Mouse (Mus musculus) left cerebral cortex, adult 2 months (tissue): Measurements from ENCODE around the gene Tbc1d24. TPM values are rescaled to one million over a fixed set of nuclear protein-coding genes. Genes with fewer than 3 reads are reported as not detected.

ENCODE experiments used
- DNase-seq, 2 experiments: peaks; one replicate each; pipeline ENCODE4 v3.0.0; 2021 to 2022; ENCODE audit warnings: low spot score in 2 of 2, mixed read lengths in 1 of 2; ENCODE audit errors: extremely low spot score in 1 of 2
- H3K27ac ChIP-seq: fragments of 200-600 bp; 2 replicates; pipeline ENCODE4 v1.8.1; 2022
- H3K4me3 ChIP-seq: fragments of 200-600 bp; 2 replicates; pipeline ENCODE4 v1.8.1; 2022
- CTCF ChIP-seq: fragments of 200-600 bp; IDR thresholded peaks from 2 replicates; pipeline ENCODE4 v1.8.1; 2022; ENCODE audit warnings: antibody characterized with exemption, mild to moderate bottlenecking, moderate library complexity
- intact Hi-C: fragments of 180-260 bp; cut with DNase I; formaldehyde crosslinking; loops from one replicate; pipeline ENCODE4 v1.15.1; 2025
- total RNA-seq, 2 experiments: library from RNA; stranded (reverse); gene quantifications; 2 replicates each; pipeline ENCODE4 v1.2.3; 2021

Gene Tbc1d24
- total RNA-seq, 2 experiments from 2014 or later: 63.3 to 69.7 TPM

DNA sequence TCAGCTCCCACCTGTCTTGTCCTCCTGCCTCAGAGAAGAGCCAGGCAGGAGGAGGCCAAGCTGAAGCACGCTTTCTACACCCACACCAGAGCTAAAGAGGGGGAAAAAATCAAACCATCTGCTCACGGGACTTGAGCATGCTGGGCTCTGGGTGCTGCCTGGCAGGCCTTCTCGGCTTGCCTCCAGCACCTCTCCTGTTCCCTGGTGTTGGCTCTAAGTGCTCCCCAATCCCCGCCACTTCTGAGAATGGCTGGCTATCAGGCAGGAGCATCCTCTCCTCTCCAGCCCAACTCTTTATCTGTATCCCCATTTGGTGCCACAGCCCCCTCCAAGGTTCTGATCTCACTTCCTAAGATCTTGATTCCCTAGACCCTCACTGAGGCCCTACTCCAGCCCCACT is 6.1 kb downstream of the Tbc1d24 start:
- intact Hi-C loops: no loop called here
- peak; percentile 38 to 67 for DNase-seq
- TF ChIP-seq CTCF: no peak
- no peak overlapping the region for H3K4me3 ChIP-seq
- peak overlapping the region; percentile 84 for H3K27ac ChIP-seq

DNA sequence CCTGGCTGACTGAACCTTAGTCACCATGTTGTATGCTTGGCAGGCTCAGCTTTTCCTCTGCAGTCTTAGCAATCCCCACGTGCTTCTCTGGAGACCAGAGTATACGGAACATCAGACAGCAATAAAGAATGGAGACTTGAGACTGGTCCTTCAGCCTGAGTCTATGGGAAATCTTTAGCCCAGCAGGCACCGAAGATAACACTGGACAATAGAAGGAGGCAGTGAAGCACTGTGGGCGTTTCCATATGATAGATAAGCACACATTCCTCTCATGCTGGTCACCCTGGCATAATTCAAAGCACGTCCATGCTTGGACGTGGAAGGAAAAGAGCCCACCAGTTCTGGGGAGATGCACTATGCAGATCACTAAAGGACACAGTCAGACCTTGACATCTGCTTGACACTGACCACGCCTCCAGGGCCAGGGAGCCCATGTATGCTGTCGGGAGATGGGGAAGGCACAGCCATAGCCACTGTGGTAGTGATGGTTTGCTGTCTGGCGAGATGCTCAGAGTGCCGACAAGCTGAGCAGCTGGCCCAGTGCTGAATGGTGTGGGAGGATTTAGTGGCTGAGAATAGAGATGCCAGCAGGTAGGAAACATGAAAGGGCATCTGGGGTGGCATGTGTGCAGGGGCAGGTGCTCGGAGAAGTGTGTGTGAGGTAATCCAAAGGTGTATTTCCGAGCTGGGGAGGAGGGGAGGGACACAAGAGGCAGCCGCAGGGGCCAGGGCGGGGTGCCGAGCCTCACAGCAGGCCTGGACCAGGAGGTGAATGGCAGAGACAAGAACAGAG is 8.1 kb downstream of the Tbc1d24 start:
- Histone ChIP-seq H3K4me3 (no peak overlapping the region), H3K27ac (peak overlapping the region; percentile 84; the same call in 1 of the 2 replicates)
- DNase-seq: peak in 1 of 2 experiments; percentile 39
- TF ChIP-seq CTCF: no peak
- intact Hi-C loops: no loop called here

DNA sequence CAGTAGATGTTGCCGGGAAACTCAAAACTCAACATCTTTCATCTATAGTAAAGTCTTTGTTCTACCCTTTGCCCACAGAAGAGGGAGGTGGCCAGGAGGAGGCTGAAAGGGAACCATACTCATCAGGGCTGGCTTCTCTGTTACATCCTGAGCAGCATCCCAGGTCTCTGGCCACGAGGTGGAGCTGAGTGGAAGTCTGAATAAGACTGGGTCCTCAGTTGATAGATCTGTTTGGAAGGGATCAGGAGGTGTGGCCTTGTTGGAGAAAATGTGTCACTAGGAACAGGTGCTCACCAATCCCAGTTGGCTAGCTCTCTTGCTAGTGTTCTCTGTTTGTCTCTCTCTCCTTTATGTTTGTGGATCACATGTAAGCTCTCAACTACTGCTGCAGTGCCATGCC is 10.0 kb downstream of the Tbc1d24 start:
- intact Hi-C loops: no loop called here
- H3K4me3 ChIP-seq: no peak overlapping the region
- TF ChIP-seq CTCF: no peak
- no peak overlapping the region for H3K27ac ChIP-seq
- DNase-seq: no peak

- no peak for DNase-seq
- no peak overlapping the region for H3K4me3 ChIP-seq
- no peak overlapping the region for H3K27ac ChIP-seq
- intact Hi-C loops: no loop called here
- TF ChIP-seq CTCF: no peak
These were observed 11.6 kb downstream of the Tbc1d24 start for GRCm38 (mm10) chr17:24193769-24194168.

GRCm38 (mm10) chr17:24193268-24193667 is 12.1 kb downstream of the Tbc1d24 start:
- TF ChIP-seq CTCF: no peak

DNA sequence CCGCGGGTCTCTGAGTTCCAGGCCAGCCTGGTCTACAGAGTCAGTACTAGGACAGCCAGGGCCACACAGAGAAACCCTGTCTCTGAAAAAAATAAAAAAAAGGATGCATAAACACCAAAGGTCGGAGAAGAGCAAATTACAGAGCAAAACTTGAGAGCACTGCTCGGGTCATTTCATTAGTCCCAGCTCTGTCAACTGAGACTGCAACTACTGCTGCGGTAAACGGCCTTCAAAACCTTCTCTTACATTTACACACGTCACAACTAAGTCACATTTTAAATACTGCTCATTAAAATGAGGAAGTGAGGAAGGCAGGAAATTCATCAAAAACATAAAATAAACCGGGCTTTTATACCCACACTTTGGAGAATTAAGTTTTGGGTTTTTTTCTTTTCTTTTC is 12.5 kb downstream of the Tbc1d24 start:
- no peak for TF ChIP-seq CTCF
- intact Hi-C loops: no loop called here
- Histone ChIP-seq H3K27ac (no peak overlapping the region), H3K4me3 (no peak overlapping the region)
- no peak for DNase-seq

More at GRCm38 (mm10) chr17:24193268-24193667, 12.1 kb downstream of the Tbc1d24 start:
- H3K27ac ChIP-seq: no peak overlapping the region
- intact Hi-C loops: no loop called here
- no peak for DNase-seq
- H3K4me3 ChIP-seq: no peak overlapping the region

GRCm38 (mm10) chr17:24191481-24191880 is 13.9 kb downstream of the Tbc1d24 start:
- Histone ChIP-seq H3K4me3 (no peak overlapping the region), H3K27ac (no peak overlapping the region; the same call in 1 of the 2 replicates)
- intact Hi-C loops: no loop called here
- no peak for TF ChIP-seq CTCF
- no peak for DNase-seq

GRCm38 (mm10) chr17:24190934-24191333 is 14.4 kb downstream of the Tbc1d24 start:
- Histone ChIP-seq H3K4me3 (no peak overlapping the region), H3K27ac (no peak overlapping the region)
- no peak for DNase-seq
- intact Hi-C loops: no loop called here
- TF ChIP-seq CTCF: no peak

DNA sequence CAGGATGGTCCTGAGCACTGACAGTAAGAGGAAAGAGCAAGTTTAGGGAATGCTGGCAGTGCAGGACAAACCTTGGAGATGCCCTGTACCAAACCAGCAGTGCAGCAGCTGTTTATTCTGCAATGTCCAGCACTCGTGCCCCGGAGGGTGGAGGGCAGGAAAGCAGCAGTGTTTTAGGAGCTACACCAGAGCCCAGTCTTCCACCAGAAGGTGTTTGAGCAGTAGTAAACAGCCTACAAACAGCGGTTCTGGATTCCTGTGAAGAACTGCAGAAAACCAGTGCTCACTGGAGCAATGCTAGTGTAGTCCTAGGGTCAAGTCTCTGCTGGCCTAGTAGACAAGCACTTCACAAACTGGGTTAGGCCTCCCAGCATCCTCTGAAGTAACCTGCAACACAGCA is 31.1 kb downstream of the Tbc1d24 start:
- intact Hi-C loops: loop anchor here (5.0 kb wide), 3 partner anchors 178 to 238 kb away; partner anchors contain the start of genes Abca17, Abca3 and Rnps1
- DNase-seq: no peak
- TF ChIP-seq CTCF: no peak
- Histone ChIP-seq H3K4me3 (no peak overlapping the region), H3K27ac (no peak overlapping the region)

DNA sequence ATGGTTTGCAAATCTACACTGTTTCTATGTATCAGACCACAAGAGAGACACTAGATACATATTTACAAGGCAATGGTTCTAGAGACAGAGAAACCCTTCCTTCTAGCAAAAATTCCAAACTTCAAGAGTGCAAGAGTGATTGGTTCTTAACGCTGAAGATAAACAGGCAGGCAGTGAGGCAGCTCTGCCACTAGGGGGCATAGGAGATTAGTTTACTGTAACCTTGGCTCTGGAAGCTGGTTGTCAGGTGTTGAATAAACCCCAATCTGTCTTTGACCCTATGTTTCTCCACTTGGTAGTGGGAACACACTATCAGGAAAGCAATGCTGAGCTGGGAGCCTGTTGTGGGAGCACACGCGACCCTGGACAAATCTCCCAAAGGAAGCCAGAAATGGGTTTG is 31.9 kb downstream of the Tbc1d24 start:
- peak; percentile 54 to 64 for DNase-seq
- intact Hi-C loops: loop anchor here (2.0 to 5.0 kb wide), 4 partner anchors 133 to 239 kb away; partner anchors contain the start of genes Abca17, Abca3 and Rnps1
- H3K4me3 ChIP-seq: no peak overlapping the region
- no peak overlapping the region for H3K27ac ChIP-seq
- peak; percentile 94 for TF ChIP-seq CTCF

DNA sequence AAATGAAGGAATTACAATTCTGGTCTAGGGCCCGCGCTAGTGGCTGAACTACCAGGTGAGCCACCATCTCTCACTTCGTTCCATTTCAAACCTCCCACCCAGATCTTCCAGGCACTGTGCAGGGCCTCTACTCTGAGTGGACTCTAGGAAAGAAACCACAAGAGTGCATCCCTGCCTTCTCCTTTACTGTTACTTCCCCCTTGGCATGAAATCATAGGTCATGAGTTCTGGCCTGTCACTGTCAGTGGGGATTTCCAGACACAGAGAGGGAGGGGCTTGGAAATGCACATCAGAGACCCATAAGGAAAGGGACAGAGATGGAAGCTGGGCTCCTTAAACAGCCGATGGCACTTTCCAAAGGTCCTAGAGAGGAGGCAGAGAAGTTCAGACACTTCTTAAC is 33.6 kb downstream of the Tbc1d24 start:
- no peak for TF ChIP-seq CTCF
- Histone ChIP-seq H3K27ac (no peak overlapping the region), H3K4me3 (no peak overlapping the region)
- no peak for DNase-seq
- intact Hi-C loops: loop anchor here (2.0 to 5.0 kb wide), 4 partner anchors 135 to 241 kb away; partner anchors contain the start of genes Abca17, Abca3 and Rnps1

DNA sequence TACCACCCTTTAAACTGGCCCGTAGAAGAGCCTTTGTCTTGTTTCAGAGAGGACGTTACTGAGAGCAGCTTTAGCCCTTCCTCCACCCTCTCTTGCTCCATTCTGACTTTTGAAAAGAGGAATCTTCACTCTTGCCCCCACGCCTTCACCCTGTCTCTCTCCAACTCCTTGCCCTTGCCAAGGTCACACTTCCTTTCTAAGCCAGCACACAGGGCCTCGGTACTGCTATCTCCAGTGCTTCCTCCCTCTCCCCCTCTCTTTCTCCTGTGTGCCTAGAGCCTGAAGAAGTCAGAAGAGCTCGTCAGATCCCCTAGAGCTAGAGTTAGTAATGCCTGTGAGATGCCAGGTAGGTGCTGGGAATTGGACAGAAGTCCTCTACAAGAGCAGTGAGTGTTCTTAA is 34.6 kb downstream of the Tbc1d24 start:
- intact Hi-C loops: loop anchor here (5.0 kb wide), 3 partner anchors 182 to 242 kb away; partner anchors contain the start of genes Abca17, Abca3 and Rnps1
- TF ChIP-seq CTCF: no peak
- Histone ChIP-seq H3K4me3 (no peak overlapping the region), H3K27ac (peak overlapping the region; percentile 100)
- DNase-seq: no peak

DNA sequence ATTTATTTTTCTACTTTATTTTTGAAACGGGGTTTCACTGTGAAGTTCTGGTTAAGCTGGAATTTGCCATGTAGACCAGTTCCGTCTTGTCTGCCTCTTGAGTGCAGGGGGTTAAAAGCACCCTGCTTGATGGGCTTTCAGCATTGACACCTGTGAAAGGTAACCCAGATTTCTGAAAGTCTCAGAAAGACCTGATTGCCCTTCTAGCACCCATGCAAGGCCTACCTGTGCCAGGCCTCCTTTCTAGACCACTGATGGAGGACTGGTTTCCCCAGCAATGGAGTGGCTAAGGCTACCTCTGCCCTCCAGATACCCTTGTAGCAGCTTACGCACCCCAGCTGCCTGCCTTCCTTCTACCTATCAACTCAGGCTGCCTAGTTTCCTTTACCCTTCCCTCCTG is 35.2 kb downstream of the Tbc1d24 start:
- no peak for TF ChIP-seq CTCF
- intact Hi-C loops: loop anchor here (5.0 kb wide), 3 partner anchors 182 to 242 kb away; partner anchors contain the start of genes Abca17, Abca3 and Rnps1
- H3K4me3 ChIP-seq: peak overlapping the region; percentile 98
- no peak for DNase-seq
- H3K27ac ChIP-seq: peak overlapping the region; percentile 100
